Mouse (Mus musculus) lung, adult 2 months (tissue): ENCODE measurements at regions not wholly inside any gene's neighbourhood (a gene's known extent, or its start where the extent isn't known, plus 50 kb on each side); places are given as distances from the start of the nearest gene placed in this dataset.

Experiments
- CTCF ChIP-seq: fragments of 200-500 bp; IDR thresholded peaks from 2 replicates; pipeline ENCODE4 v1.5.1; 2011; ENCODE audit warnings: mild to moderate bottlenecking, low read length, control low read depth; ENCODE audit not compliant: insufficient read depth
- POLR2A ChIP-seq: fragments of 200-500 bp; IDR thresholded peaks from 2 replicates; pipeline ENCODE4 v1.6.1; 2011; ENCODE audit warnings: low read depth, mild to moderate bottlenecking, control low read depth, low read length, borderline replicate concordance; ENCODE audit errors: extremely low read depth

DNA sequence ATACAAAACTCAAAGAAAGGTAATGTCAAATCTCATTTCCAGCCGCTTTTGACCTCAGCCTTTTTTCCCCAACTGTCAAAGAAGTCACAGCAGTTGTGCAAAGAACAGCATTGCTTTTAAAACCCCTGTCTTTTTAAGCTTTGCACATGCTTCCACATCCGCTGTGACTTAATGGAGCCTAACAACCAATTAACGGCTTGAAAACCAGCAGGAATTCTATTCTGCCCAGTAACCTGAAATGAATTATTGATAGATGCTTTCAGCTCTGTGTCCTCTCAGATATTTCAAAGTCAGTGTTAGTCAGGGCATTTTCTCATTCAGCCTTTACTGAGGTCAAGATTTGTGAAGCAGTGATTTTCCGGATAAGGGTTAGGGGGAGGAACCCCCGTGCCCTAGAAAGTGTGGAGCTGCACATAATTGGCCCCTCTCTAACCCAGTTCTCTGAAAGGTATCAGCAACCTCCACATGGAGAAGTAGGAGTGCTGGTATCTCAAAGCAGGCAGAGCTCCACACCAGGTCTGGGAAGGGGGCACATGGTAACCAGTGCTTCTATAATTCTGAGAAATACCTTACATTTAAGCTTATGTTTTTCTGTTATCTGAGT is 254.8 kb upstream of the Tmc3 start:
- TF ChIP-seq POLR2A (no peak), CTCF (no peak)
